Mouse (Mus musculus): Measurements from ENCODE around the gene Stx5a.

DNA sequence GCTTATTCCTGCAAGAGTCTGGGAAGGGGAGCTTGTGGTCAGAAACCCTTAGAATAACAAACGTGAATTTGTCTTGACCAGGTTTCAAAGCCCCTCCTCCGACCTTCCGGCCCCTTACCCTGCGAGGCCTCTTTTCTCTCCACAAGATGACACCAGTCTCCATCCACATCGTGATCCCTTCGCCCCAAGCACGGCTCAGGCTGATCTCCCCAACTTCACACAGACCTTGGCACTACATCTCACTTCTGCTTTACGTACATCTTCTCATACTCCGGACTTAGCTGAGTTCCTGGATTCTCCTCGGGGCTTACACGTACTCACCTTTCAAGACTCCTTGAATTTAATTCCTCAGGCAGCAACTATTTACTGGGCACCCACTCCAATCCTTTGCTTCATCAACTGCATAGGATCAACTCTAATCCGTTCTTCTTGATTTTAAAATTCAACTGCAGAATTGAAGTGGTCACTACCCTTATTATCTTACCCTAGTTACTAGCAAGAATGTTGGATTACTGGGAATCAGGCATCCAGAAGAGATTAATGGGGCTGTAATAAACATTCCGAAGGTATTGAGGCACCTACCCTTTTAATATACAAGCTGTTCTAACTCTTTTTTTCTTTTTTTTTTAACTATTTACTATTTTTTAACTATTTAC, 27.1 kb upstream of the Stx5a start:
- no peak for TF ChIP-seq CTCF (IDR thresholded peaks at IDR 0.05; ENCODE audit: control insufficient read depth, insufficient read depth, low read length)
- TF ChIP-seq POLR2A (IDR thresholded peaks at IDR 0.05; ENCODE audit: borderline replicate concordance, control insufficient read depth, low read depth, low read length): no peak

Measured in bone marrow, adult 2 months (tissue).